Mouse (Mus musculus) T-cell, adult 2 months (primary cell): Measurements from ENCODE around the gene Oasl1.
"Not testable (repeated sequence)": the region's sequence is repeated elsewhere in the genome, so short reads cannot be mapped to it uniquely, and the experiment has no call there.

ENCODE experiments used
- DNase-seq: peaks from one replicate; pipeline ENCODE4 v3.0.0; 2022; ENCODE audit warnings: low spot score

Gene Oasl1

GRCm38 (mm10) chr5:114922998-114923473 is at the start of gene Oasl1:
TSS of gene Oasl1 (plus strand) at chr5:114923240.
- peak; percentile 25 for DNase-seq

- DNase-seq: no peak
Observed at GRCm38 (mm10) chr5:114875858-114876257, 47.2 kb upstream of the Oasl1 start.

DNA sequence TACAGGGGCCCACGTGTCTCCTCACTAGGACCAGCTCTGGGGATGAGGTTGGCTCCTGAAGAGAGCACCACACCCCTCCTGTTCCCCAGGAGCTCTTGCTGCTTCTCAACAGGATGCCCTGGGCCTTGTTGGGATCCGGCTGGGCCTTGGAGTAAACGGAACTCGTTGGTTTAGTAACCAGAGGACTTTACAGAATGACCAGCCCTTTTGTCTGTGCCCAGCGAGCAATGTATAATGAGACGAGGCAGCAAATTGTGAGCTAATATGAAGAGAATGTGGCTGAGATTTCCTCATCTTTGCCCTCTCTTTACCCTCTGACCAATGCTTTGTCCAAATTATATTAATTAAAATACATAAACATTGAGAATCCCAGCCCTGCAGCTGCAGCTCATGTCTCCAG is 46.7 kb upstream of the Oasl1 start:
- DNase-seq: no peak

DNA sequence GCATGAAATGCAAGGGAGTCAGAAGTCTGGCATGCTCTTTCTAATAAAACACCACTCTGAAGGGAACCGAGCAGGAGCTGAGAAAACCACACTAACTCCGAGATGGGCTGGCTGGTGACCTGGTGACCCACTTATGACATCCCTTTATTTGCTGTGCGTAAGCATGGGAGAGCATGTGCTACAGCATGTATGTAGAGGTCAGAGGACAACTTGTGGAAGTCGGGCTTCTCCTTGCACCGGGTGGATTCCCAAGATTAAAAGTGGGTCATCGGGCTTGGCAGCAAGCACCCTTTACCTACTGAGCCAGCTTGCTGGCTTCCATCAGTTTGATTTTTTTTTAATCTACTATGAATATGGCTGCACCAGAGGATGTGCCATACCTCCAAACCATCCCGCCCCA is 45.6 kb upstream of the Oasl1 start:
- no peak for DNase-seq

- DNase-seq: no peak
Observed at GRCm38 (mm10) chr5:114879399-114879798, 43.6 kb upstream of the Oasl1 start.

DNA sequence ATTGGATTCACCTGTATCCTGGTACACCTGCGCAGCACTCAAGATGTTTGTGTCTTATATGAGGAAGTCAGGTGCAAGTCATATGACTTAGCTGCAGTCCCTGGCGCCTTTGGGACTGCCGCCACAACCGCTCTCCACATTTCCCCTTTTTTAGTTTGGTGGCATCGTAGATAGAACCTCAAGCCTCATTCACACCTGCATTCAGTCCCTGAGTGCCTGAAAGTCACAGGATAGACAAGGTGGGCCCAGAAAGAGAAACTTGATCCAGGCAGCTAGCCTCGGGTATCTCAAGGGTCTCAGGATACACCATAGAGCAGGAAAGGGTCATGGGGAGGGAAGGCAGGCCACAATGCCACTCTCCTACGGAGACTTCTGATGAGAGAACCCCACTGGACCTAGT is 40.7 kb upstream of the Oasl1 start:
- not testable (repeated sequence) for DNase-seq

GRCm38 (mm10) chr5:114883022-114883421 is 40.0 kb upstream of the Oasl1 start:
- no peak for DNase-seq

GRCm38 (mm10) chr5:114886801-114887200 is 36.2 kb upstream of the Oasl1 start:
- no peak for DNase-seq

GRCm38 (mm10) chr5:114888995-114889394 is 34.0 kb upstream of the Oasl1 start:
- no peak for DNase-seq

DNA sequence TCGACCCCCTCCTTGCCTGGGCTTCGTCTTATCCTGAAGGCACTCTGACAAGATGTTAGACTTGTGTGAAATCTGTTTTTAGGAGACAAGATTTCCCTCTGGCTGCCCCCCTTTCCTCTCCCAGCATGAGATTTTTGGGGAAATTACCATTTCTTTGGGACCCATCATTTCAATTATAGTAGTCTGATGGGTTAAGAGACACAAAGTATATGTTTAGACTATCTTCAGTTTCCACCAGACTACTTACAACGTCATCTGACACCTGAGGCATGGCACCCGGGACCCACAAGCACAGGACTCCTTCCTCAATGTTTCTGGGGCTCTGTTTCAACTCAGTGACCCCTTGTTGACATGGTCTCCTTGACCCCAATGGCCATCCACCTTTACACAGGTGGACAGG is 27.5 kb upstream of the Oasl1 start:
- DNase-seq: no peak

GRCm38 (mm10) chr5:114896688-114897373 is 26.2 kb upstream of the Oasl1 start, which contains the start of gene Oasl2:
TSS of gene Oasl2 (plus strand) at chr5:114896936.
- peak; percentile 25 for DNase-seq

GRCm38 (mm10) chr5:114897374-114897793 is 25.7 kb upstream of the Oasl1 start:
- DNase-seq: peak; percentile 67

DNA sequence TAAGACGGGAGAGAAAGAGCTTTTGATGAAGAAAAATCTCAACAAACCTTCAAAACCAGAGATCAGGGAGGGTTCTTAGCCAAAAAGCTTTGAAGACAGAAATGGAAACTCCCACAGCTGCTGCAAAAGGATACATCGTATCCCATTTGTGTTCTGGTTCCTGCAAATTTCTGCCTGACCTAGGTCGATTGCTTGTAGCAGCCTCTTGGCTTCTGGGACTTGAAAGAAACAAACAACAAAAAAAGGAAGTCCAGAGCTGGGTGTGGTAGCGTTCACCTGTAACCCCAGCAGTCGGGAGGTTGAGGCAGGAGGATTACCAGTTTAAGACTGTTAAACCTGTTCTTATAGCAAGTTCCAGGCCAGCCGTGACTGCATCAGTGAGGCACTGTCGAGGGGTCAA is 24.2 kb upstream of the Oasl1 start:
- DNase-seq: no peak

DNA sequence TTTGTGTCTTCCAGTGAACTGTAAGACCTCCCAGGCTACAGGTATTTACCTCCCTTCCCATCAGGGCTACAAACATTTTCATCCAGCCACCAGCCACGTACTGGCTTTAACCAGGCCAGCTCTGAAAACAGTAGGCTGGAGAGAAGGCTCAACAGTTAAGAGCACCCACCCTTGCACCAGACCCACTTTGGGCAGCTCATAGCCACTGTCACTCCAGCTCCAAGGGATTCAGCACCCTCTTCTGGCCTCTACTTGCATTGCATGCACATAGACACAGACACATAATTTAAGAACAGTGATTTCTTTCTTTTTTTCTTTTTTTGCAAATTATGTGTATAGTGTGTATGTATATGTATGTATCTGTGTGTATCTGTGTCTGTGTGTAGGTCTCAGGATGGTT is 20.6 kb upstream of the Oasl1 start:
- DNase-seq: peak; percentile 64

DNA sequence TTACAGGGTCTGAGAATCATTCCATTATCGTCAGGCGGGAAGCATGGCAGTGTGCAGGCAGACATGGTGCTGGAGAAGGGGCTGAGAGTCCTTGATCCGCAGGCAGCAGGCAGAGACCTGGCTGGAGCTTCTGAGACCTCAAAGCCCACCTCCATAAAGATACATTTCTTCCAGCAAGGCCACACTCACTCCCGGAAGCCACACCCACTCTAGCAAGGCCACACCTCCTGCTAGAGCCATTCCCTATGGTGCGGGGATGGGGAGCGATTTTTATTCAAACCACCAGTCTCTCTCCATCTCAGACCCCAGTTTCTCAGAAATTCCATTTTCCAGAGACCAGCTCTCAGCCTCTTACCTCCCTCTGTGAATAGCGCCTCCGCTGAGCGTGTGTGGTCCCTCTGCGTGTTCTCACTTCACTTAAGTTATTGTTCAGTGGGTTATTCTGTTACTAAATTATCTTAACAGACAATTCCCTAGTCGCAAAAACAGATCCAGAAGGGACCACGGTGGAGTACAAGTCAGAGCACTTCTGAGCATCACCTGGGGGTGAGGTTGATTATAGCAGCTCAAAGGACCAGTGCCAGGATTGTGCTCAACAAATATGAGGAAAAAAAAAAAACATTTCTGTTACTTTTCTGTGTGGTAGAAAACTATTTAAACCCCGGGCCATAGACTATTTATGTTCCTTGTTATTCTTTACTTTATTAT is 14.3 kb upstream of the Oasl1 start:
- DNase-seq: no peak

DNA sequence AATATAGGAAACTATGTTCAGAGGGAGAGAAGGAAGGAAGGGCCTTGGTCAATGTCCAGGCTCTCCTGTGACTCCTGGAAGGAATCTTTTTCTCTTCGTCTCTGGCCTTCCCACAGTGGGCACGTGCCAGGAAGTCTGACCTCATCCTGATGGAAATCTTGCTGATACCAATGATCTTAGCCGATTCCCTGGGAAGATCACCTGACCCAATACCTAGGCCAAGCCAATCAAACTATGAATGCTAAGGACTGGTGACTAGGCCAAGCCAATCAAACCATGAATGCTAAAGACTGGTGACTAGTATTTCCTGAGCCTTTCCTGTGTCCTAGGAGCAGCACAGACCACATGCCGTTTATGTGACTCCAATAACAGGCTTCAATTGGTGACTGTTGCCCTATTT is 9.4 kb upstream of the Oasl1 start:
- DNase-seq: no peak

GRCm38 (mm10) chr5:114914855-114915254 is 8.2 kb upstream of the Oasl1 start:
- no peak for DNase-seq

DNA sequence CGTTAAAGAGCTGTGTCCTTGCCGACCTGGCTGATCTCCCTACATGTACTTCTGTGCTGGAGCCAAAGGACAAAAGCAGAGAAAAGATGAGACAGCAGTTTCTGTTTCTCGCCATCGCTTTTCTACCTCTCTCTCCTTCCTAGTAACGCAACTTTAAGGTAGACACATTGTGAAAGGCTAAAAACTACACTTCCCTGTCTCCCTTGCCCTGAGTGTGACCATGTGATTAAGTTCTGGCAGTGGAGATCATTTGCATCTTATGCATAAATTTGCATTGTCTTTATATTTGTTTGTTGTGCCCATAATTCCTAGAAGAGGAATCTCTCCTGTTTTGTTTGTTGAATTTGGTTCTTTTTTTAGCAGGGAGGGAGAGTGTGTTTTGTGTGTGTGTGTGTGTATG is 7.2 kb upstream of the Oasl1 start:
- DNase-seq: no peak

GRCm38 (mm10) chr5:114916777-114917176 is 6.3 kb upstream of the Oasl1 start:
- no peak for DNase-seq

- DNase-seq: not testable (repeated sequence)
Observed at GRCm38 (mm10) chr5:114917357-114917756, 5.7 kb upstream of the Oasl1 start.

- DNase-seq: peak; percentile 88
Observed at GRCm38 (mm10) chr5:114921551-114922365, 1.3 kb upstream of the Oasl1 start.

DNA sequence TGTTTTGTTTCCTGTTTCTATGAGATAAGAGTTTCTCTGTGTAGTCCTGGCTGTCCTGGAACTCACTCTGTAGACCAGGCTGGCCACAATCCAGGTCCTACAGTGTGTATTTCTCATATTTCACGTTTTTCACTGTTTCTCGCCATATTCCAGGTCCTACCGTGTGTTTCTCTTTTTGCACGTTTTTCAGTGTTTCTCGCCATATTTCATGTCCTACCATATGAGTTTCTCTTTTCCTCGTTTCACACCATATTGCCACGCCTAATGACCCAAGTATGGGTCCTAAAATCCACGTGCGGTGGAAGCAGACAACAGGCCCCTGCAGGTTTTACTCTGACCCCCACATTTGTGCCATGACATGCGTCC is 691 bp upstream of the Oasl1 start:
- no peak for DNase-seq
